Mouse (Mus musculus) megakaryocyte, embryonic 14.5 days (primary cell): ENCODE data around the gene Gaa.

Experiments
- FLI1 ChIP-seq: IDR thresholded peaks from 2 replicates; pipeline ENCODE4 v1.6.1; 2012; ENCODE audit warnings: low read length, inconsistent platforms, mixed read lengths
- GATA1 ChIP-seq: IDR thresholded peaks from 3 replicates; pipeline ENCODE4 v1.6.1; 2012; ENCODE audit warnings: mixed read lengths, low read length, inconsistent platforms, borderline replicate concordance

GRCm38 (mm10) chr11:119252854-119253541 lies 14.7 kb upstream of the Gaa start:
- TF ChIP-seq FLI1 = no peak
- no peak for TF ChIP-seq GATA1
